Comparison of ENCODE assay signal across 8 mouse cellular contexts in genomic region chr1:165967027-165967654, GRCm38 (mm10). TPM values are rescaled to one million over a fixed set of nuclear protein-coding genes. Genes with fewer than 3 reads are reported as not detected.
A peak's percentile ranks its signal among the peaks of the same experiment; 100 is the strongest.
DNase-seq lines count a peak whose midpoint lies in the region; ATAC-seq and TF ChIP-seq lines count a peak whose summit lies in the region.

No protein-coding gene starts in this region.

- DNase-seq in heart, adult 8-10 months (ENCODE audit: low spot score) = peak; percentile 44
- no peak for DNase-seq in heart, embryonic 10.5 days (ENCODE audit: low spot score)
- DNase-seq in B cell, adult 2 months = peak; percentile 69 to 74
- DNase-seq in adrenal gland, postnatal 25 days = peak; percentile 35
- peak; percentile 25 for DNase-seq in fibroblast of lung, adult 2 months (ENCODE audit: low read depth)
- DNase-seq in kidney, adult 8-10 months = peak; percentile 18 to 46
- peak; percentile 36 for DNase-seq in liver, postnatal 0 days
- DNase-seq in right cerebral cortex, postnatal 10 days (ENCODE audit: low spot score in 2 of 2) = peak; percentile 64 to 72

- no peak for TF ChIP-seq EP300 in liver, postnatal 0 days (IDR thresholded peaks at IDR 0.05; ENCODE audit: low read depth)

- no peak overlapping the region for H3K27ac ChIP-seq in heart, embryonic 10.5 days
- no peak overlapping the region for H3K27ac ChIP-seq in liver, postnatal 0 days (ENCODE audit: low read depth)

- H3K4me3 ChIP-seq in heart, embryonic 10.5 days = no peak overlapping the region
- H3K4me3 ChIP-seq in liver, postnatal 0 days (ENCODE audit: low read depth, low read length) = no peak overlapping the region

- peaks cover 3% of the 10 kb centered on the region; the same call in 1 of the 2 replicates for H3K36me3 ChIP-seq in heart, embryonic 10.5 days
- no peaks in the 10 kb centered on the region for H3K36me3 ChIP-seq in liver, postnatal 0 days (replicated peaks; ENCODE audit: insufficient read depth, low read length)

- WGBS in heart, embryonic 10.5 days = 47% methylated on average over 4 of the region's 4 CpGs
- WGBS in liver, postnatal 0 days (ENCODE audit: insufficient replicate concordance) = 34% methylated on average over 4 of the region's 4 CpGs

- no peak overlapping the region for H3K9ac ChIP-seq in liver, postnatal 0 days (replicated peaks)

- peaks cover 3% of the 10 kb centered on the region; the same call in 1 of the 2 replicates for H3K4me1 ChIP-seq in heart, embryonic 10.5 days
- no peaks in the 10 kb centered on the region for H3K4me1 ChIP-seq in liver, postnatal 0 days (ENCODE audit: insufficient read depth)

- no peaks in the 10 kb centered on the region for H3K27me3 ChIP-seq in heart, embryonic 10.5 days (ENCODE audit: insufficient read depth, poor library complexity, severe bottlenecking)
- H3K27me3 ChIP-seq in liver, postnatal 0 days (ENCODE audit: insufficient read depth, low read length) = no peaks in the 10 kb centered on the region

- no peaks in the 10 kb centered on the region for H3K9me3 ChIP-seq in heart, embryonic 10.5 days
- no peaks in the 10 kb centered on the region for H3K9me3 ChIP-seq in liver, postnatal 0 days (ENCODE audit: low read length)

- no peak overlapping the region for H3K4me2 ChIP-seq in liver, postnatal 0 days (ENCODE audit: low read depth, low read length)

- ATAC-seq in liver, postnatal 0 days = no peak

- TF ChIP-seq CTCF in liver, postnatal 0 days (IDR thresholded peaks at IDR 0.05; ENCODE audit: low read depth) = peak; percentile 77

RNA-seq across cellular contexts. Expression of gene Pou2f1, which starts 35.3 kb away (rescaled TPM):
- total RNA-seq in heart, adult 8-10 months (2022) = 10 to 100 TPM in 3 of 4 experiments, 1 to 10 TPM in 1; 9.7 to 16.5 (median 11.5) TPM
- polyA plus RNA-seq in heart, embryonic 10.5 days (2016; fragmentation: Nextera tagmentation; extraction: Ambion mirVana) = 12.9 and 18.4 TPM in 2 replicates
- 17.3 and 19.2 TPM in 2 replicates for total RNA-seq in adrenal gland, postnatal 25 days (2021)
- 3.3 and 3.4 TPM in 2 replicates for polyA plus RNA-seq in liver, postnatal 0 days (2015; fragmentation: Nextera tagmentation; extraction: Ambion mirVana)
